Mouse (Mus musculus): ENCODE measurements around the gene Spag17. TPM values are rescaled to one million over a fixed set of nuclear protein-coding genes. Genes with fewer than 3 reads are reported as not detected.

Spag17 gene
- polyA plus RNA-seq, 1 experiment from 2014 or later: 0.99 TPM

DNA sequence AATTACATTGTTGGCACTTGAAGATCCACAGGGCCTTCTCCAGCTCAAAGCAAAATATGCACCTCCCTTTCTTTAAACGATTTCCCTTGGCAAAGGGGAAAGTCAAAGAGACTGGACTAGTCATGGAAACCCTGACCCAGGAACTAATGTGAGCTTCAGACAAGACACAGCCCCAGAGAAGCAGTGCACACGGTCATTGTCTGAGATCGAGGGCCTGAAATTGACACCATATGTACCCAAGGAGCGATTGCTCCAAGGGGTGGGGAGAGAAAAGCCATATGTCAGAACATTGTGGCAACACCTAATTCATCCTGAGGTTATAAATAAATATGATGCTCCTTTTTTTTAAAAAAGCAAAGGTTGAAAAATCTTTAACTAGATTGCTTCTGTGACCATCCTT lies 80.7 kb downstream of the Spag17 start:
- peak; percentile 79 for ATAC-seq (ENCODE audit: insufficient number of reproducible peaks, insufficient read depth, low FRiP score, low TSS enrichment, low read depth)
- H3K36me3 ChIP-seq: no peaks in the 10 kb centered on the region
- H3K4me1 ChIP-seq (replicated peaks): peaks cover 38% of the 10 kb centered on the region
- H3K27me3 ChIP-seq: peaks cover 5% of the 10 kb centered on the region; the same call in 1 of the 2 replicates
- H3K9me3 ChIP-seq: no peaks in the 10 kb centered on the region
- H3K4me2 ChIP-seq: peak overlapping the region; percentile 21
- no peak overlapping the region for H3K4me3 ChIP-seq (replicated peaks)
- 17% methylated on average over 4 of the region's 4 CpGs for WGBS
- H3K27ac ChIP-seq: peak overlapping the region; percentile 72
- H3K9ac ChIP-seq (replicated peaks): no peak overlapping the region

DNA sequence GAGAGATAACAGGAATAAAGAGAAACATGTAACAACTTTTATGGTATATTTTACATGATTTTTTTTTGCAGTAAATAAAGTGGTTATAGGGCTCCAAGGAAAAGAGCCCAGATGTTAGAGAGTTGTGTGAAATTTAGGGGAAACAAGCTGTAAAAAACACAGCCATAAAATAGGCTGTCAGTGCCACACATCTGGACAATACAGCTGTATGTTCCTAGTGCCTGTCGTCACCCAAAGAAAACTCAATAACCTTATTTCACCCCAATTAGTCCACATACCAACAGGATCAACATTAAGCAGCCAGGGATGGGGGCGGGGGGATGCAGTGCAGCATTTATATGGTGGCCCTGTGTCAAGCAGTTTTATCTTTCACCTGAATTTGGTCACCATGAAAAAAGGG lies 81.1 kb downstream of the Spag17 start:
- Histone ChIP-seq H3K36me3 (no peaks in the 10 kb centered on the region), H3K4me1 (replicated peaks) (peaks cover 41% of the 10 kb centered on the region), H3K9me3 (no peaks in the 10 kb centered on the region), H3K9ac (replicated peaks) (no peak overlapping the region), H3K4me2 (peak overlapping the region; percentile 25; the same call in 1 of the 2 replicates), H3K27me3 (peaks cover 5% of the 10 kb centered on the region; the same call in 1 of the 2 replicates), H3K4me3 (replicated peaks) (no peak overlapping the region), H3K27ac (no peak overlapping the region)
- ATAC-seq (ENCODE audit: insufficient number of reproducible peaks, insufficient read depth, low FRiP score, low TSS enrichment, low read depth): peak; percentile 89; the same call in 1 of the 2 replicates
- WGBS: 11% methylated on average over 2 of the region's 2 CpGs

DNA sequence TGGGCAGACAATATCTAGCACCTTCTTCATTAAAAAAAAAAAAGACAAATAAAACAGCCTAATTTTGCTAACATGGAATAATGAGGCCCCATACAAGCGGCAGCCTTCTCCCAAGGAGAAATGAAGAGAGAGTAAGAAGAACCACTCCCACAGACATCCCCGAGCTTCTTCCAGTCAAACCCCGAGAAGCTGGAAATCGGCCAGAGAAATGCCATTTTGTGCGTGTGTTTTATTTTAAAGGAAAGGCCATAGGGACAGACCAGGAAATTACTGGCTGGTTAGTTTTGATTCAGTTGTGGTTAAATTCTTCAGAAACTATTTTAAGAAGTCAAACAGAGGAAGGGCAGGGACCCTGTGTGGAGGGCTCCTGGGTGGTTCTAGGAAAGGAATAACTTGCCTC lies 85.6 kb downstream of the Spag17 start:
- WGBS: 54% methylated on average over 5 of the region's 5 CpGs
- no peaks in the 10 kb centered on the region for H3K36me3 ChIP-seq
- no peak overlapping the region for H3K4me2 ChIP-seq
- no peak overlapping the region for H3K4me3 ChIP-seq (replicated peaks)
- no peaks in the 10 kb centered on the region for H3K9me3 ChIP-seq
- peaks cover 31% of the 10 kb centered on the region for H3K4me1 ChIP-seq (replicated peaks)
- no peak overlapping the region for H3K9ac ChIP-seq (replicated peaks)
- no peak for ATAC-seq (ENCODE audit: insufficient number of reproducible peaks, insufficient read depth, low FRiP score, low TSS enrichment, low read depth)
- peaks cover 3% of the 10 kb centered on the region; the same call in 1 of the 2 replicates for H3K27me3 ChIP-seq
- H3K27ac ChIP-seq: no peak overlapping the region

- Histone ChIP-seq H3K4me2 (no peak overlapping the region), H3K27me3 (peaks cover 5% of the 10 kb centered on the region; the same call in 1 of the 2 replicates), H3K4me1 (replicated peaks) (0 out of 2 replicates have a peak, but pooled peaks cover 3% of the 10 kb centered on the region), H3K36me3 (no peaks in the 10 kb centered on the region), H3K9me3 (no peaks in the 10 kb centered on the region), H3K9ac (replicated peaks) (no peak overlapping the region), H3K4me3 (replicated peaks) (no peak overlapping the region), H3K27ac (no peak overlapping the region)
- no peak for ATAC-seq (ENCODE audit: insufficient number of reproducible peaks, insufficient read depth, low FRiP score, low TSS enrichment, low read depth)
- 61% methylated on average over 7 of the region's 7 CpGs for WGBS
These were observed 95.8 kb downstream of the Spag17 start for GRCm38 (mm10) chr3:99981046-99981445.

GRCm38 (mm10) chr3:100004676-100005075 lies 119.5 kb downstream of the Spag17 start:
- 75% methylated on average over 1 of the region's 1 CpGs for whole genome bisulfite sequencing
- H3K4me2 ChIP-seq: no peak overlapping the region
- no peak for ATAC-seq (ENCODE audit: insufficient number of reproducible peaks, insufficient read depth, low FRiP score, low TSS enrichment, low read depth)

GRCm38 (mm10) chr3:100009807-100010206 lies 124.6 kb downstream of the Spag17 start:
- no peak overlapping the region for H3K9ac ChIP-seq (replicated peaks)
- no peak overlapping the region for H3K4me2 ChIP-seq
- no peaks in the 10 kb centered on the region for H3K9me3 ChIP-seq
- H3K36me3 ChIP-seq: no peaks in the 10 kb centered on the region
- no peak overlapping the region for H3K4me3 ChIP-seq (replicated peaks)
- 0 out of 2 replicates have a peak, but pooled peaks cover 4% of the 10 kb centered on the region for H3K4me1 ChIP-seq (replicated peaks)
- no peaks in the 10 kb centered on the region; the same call in 1 of the 2 replicates for H3K27me3 ChIP-seq
- peak; percentile 52; the same call in 1 of the 2 replicates for ATAC-seq (ENCODE audit: insufficient number of reproducible peaks, insufficient read depth, low FRiP score, low TSS enrichment, low read depth)
- H3K27ac ChIP-seq: no peak overlapping the region

More at GRCm38 (mm10) chr3:100004676-100005075, 119.5 kb downstream of the Spag17 start:
- H3K9ac ChIP-seq (replicated peaks): no peak overlapping the region
- H3K4me1 ChIP-seq (replicated peaks): no peaks in the 10 kb centered on the region
- peaks cover 3% of the 10 kb centered on the region for H3K9me3 ChIP-seq
- H3K4me3 ChIP-seq (replicated peaks): no peak overlapping the region
- no peak overlapping the region for H3K27ac ChIP-seq
- H3K36me3 ChIP-seq: no peaks in the 10 kb centered on the region
- H3K27me3 ChIP-seq: no peaks in the 10 kb centered on the region; the same call in 1 of the 2 replicates

- H3K4me3 ChIP-seq (replicated peaks): no peak overlapping the region
- no peak for ATAC-seq (ENCODE audit: insufficient number of reproducible peaks, insufficient read depth, low FRiP score, low TSS enrichment, low read depth)
- no peak overlapping the region for H3K9ac ChIP-seq (replicated peaks)
- no peaks in the 10 kb centered on the region for H3K27me3 ChIP-seq
- H3K9me3 ChIP-seq: peaks cover 8% of the 10 kb centered on the region; the same call in 1 of the 2 replicates
- 0 out of 2 replicates have a peak, but pooled peaks cover 4% of the 10 kb centered on the region for H3K4me1 ChIP-seq (replicated peaks)
- H3K27ac ChIP-seq: no peak overlapping the region
- H3K4me2 ChIP-seq: no peak overlapping the region
- no peaks in the 10 kb centered on the region for H3K36me3 ChIP-seq
- WGBS: 88% methylated on average over 1 of the region's 1 CpGs
These were observed 128.9 kb downstream of the Spag17 start for GRCm38 (mm10) chr3:100014110-100014509.

DNA sequence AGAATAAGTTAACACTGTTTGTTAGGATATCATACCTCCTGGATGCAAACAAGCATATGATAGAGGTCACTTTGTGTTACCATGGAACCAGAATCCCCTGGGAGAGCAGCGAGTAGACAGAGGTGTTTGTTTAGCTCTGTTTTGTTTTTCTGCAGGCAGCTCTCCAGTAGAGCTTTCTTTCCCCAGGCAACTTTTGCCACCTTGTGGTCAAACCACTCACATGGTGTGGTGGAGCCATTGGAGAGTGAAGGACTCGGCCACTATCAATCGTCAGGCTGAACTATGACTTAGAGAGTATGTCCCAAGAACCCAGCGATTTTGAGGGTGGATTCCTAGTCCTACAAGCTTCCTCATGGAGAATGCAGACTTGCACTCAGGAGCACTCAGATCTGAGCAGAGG lies 146.1 kb downstream of the Spag17 start:
- no peak overlapping the region for H3K4me2 ChIP-seq
- peaks cover 30% of the 10 kb centered on the region for H3K4me1 ChIP-seq (replicated peaks)
- no peak; the same call in 1 of the 2 replicates for ATAC-seq (ENCODE audit: insufficient number of reproducible peaks, insufficient read depth, low FRiP score, low TSS enrichment, low read depth)
- H3K9me3 ChIP-seq: no peaks in the 10 kb centered on the region
- H3K9ac ChIP-seq (replicated peaks): no peak overlapping the region
- WGBS: 45% methylated on average over 4 of the region's 4 CpGs
- no peak overlapping the region for H3K27ac ChIP-seq
- H3K27me3 ChIP-seq: no peaks in the 10 kb centered on the region
- H3K4me3 ChIP-seq (replicated peaks): no peak overlapping the region
- no peaks in the 10 kb centered on the region for H3K36me3 ChIP-seq

DNA sequence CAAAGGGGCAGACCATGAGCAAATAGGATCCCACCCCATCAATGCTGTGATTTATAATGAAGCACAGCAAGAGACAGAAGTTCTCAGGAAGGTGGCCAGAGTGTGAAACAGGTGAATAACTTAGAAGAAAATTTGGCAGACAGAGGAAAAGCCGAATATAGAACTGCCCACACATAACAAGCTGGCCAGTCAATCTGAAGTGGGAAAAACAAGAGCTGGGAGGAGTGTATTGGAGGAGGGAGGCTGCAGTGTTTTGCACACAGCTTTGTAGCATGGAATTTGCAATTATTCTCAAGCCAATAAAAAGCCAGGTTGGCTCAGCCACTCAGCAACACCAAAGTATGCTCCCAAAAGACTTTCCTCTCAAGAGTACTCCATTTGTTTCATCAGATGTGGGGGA lies 147.8 kb downstream of the Spag17 start:
- Histone ChIP-seq H3K4me3 (replicated peaks) (no peak overlapping the region), H3K27me3 (no peaks in the 10 kb centered on the region), H3K27ac (no peak overlapping the region), H3K9me3 (no peaks in the 10 kb centered on the region), H3K4me1 (replicated peaks) (peaks cover 30% of the 10 kb centered on the region), H3K36me3 (no peaks in the 10 kb centered on the region), H3K9ac (replicated peaks) (no peak overlapping the region), H3K4me2 (no peak overlapping the region)
- WGBS: 61% methylated on average over 1 of the region's 1 CpGs
- ATAC-seq (ENCODE audit: insufficient number of reproducible peaks, insufficient read depth, low FRiP score, low TSS enrichment, low read depth): no peak

DNA sequence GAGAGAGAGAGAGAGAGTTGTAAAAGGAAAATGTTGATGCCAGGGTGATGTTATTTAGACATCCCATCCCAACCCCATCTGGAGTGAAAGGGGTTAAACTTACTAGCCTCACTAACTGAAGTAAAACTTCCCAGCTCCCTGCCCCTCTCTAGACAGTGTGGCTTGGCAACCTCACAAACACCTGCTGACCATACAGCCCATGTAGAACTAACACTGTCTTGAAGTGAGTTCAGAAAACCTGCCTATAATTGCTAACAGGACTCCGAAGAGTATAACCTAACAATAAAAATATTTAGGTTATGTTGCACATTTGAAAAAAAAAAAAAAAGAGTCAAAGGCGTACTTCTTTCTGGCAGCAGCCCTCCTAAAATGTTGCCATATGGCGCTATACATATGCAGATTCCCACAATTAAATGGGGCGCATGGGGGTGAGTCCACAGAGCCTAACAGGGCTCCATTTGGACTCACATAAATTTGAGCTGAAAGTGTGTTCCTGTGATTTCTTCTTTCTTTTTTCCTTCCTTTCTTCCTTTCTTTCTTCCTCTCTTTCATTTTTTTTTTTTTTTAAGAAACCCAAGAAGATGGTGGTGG lies 149.3 kb downstream of the Spag17 start:
- Histone ChIP-seq H3K27me3 (no peaks in the 10 kb centered on the region), H3K4me1 (replicated peaks) (peaks cover 30% of the 10 kb centered on the region), H3K27ac (0 out of 2 replicates have a peak overlapping the region, but pooled peaks have one; percentile 46), H3K9ac (replicated peaks) (no peak overlapping the region), H3K36me3 (no peaks in the 10 kb centered on the region), H3K9me3 (no peaks in the 10 kb centered on the region), H3K4me2 (no peak overlapping the region), H3K4me3 (replicated peaks) (no peak overlapping the region)
- ATAC-seq (ENCODE audit: insufficient number of reproducible peaks, insufficient read depth, low FRiP score, low TSS enrichment, low read depth): peak; percentile 87
- WGBS: 40% methylated on average over 4 of the region's 4 CpGs

GRCm38 (mm10) chr3:100035097-100035496 lies 149.9 kb downstream of the Spag17 start:
- Histone ChIP-seq H3K9ac (replicated peaks) (no peak overlapping the region), H3K27me3 (no peaks in the 10 kb centered on the region), H3K9me3 (no peaks in the 10 kb centered on the region), H3K36me3 (no peaks in the 10 kb centered on the region), H3K4me3 (replicated peaks) (no peak overlapping the region), H3K4me2 (0 out of 2 replicates have a peak overlapping the region, but pooled peaks have one; percentile 8), H3K27ac (peak overlapping the region; percentile 46; the same call in 1 of the 2 replicates), H3K4me1 (replicated peaks) (peaks cover 30% of the 10 kb centered on the region)
- whole genome bisulfite sequencing: 75% methylated on average over 3 of the region's 3 CpGs
- ATAC-seq (ENCODE audit: insufficient number of reproducible peaks, insufficient read depth, low FRiP score, low TSS enrichment, low read depth): no peak

GRCm38 (mm10) chr3:100036846-100037245 lies 151.6 kb downstream of the Spag17 start:
- Histone ChIP-seq H3K9me3 (no peaks in the 10 kb centered on the region), H3K36me3 (no peaks in the 10 kb centered on the region), H3K9ac (replicated peaks) (no peak overlapping the region), H3K4me2 (no peak overlapping the region), H3K27ac (no peak overlapping the region), H3K27me3 (no peaks in the 10 kb centered on the region), H3K4me3 (replicated peaks) (no peak overlapping the region), H3K4me1 (replicated peaks) (peaks cover 23% of the 10 kb centered on the region)
- WGBS: 76% methylated on average over 5 of the region's 5 CpGs
- ATAC-seq (ENCODE audit: insufficient number of reproducible peaks, insufficient read depth, low FRiP score, low TSS enrichment, low read depth): no peak

Data from limb, embryonic 12.5 days (tissue).